Mouse (Mus musculus) embryonic facial prominence, embryonic 10.5 days (tissue): ENCODE measurements at regions not wholly inside any gene's neighbourhood (a gene's known extent, or its start where the extent isn't known, plus 50 kb on each side); places are given as distances from the start of the nearest gene placed in this dataset.
A peak's percentile ranks its signal among the peaks of the same experiment; 100 is the strongest.

Experiments
- DNase-seq: peaks from one replicate; pipeline ENCODE4 v3.0.0-alpha.2; 2017; ENCODE audit warnings: low spot score
- H3K27ac ChIP-seq: fragments of 300-500 bp; sonication (generic); replicated peaks from 2 replicates; pipeline ENCODE4 v1.5.1; 2016; ENCODE audit warnings: mild to moderate bottlenecking
- H3K27me3 ChIP-seq: fragments of 300-500 bp; sonication (generic); replicated peaks from 2 replicates; pipeline ENCODE4 v1.6.1; 2016; ENCODE audit warnings: low read depth, mild to moderate bottlenecking; ENCODE audit not compliant: poor library complexity, severe bottlenecking
- H3K36me3 ChIP-seq: fragments of 300-500 bp; sonication (generic); replicated peaks from 2 replicates; pipeline ENCODE4 v1.6.1; 2016; ENCODE audit warnings: mild to moderate bottlenecking, moderate library complexity
- H3K4me1 ChIP-seq: fragments of 300-500 bp; sonication (generic); 2 replicates; pipeline ENCODE4 v1.6.1; 2016
- H3K4me3 ChIP-seq: fragments of 300-500 bp; sonication (generic); 2 replicates; pipeline ENCODE4 v1.5.1; 2016; ENCODE audit warnings: mild to moderate bottlenecking, moderate library complexity
- H3K9me3 ChIP-seq: fragments of 300-500 bp; sonication (generic); 2 replicates; pipeline ENCODE4 v1.6.1; 2016; ENCODE audit warnings: mild to moderate bottlenecking
- WGBS: fragments of 180-500 bp; shearing (Covaris S2); methylation state at CpG from one replicate; pipeline ENCODE4 v1.1.7; 2016; 5-methylcytosine and 5-hydroxymethylcytosine counted together

GRCm38 (mm10) chr6:94994376-94994775 is 122.7 kb upstream of the Kbtbd8 start:
- Histone ChIP-seq H3K27me3 (no peaks in the 10 kb centered on the region), H3K36me3 (no peaks in the 10 kb centered on the region)
- WGBS = 92% methylated on average over 1 of the region's 1 CpGs

GRCm38 (mm10) chr6:94987427-94987826 is 129.6 kb upstream of the Kbtbd8 start:
- Histone ChIP-seq H3K27ac (no peak overlapping the region), H3K4me3 (no peak overlapping the region), H3K4me1 (peaks cover 6% of the 10 kb centered on the region; the same call in 1 of the 2 replicates), H3K36me3 (no peaks in the 10 kb centered on the region), H3K9me3 (no peaks in the 10 kb centered on the region), H3K27me3 (no peaks in the 10 kb centered on the region)
- peak; percentile 15 for DNase-seq
- 42% methylated on average over 5 of the region's 5 CpGs for WGBS

More at GRCm38 (mm10) chr6:94994376-94994775, 122.7 kb upstream of the Kbtbd8 start:
- H3K4me3 ChIP-seq = no peak overlapping the region
- no peaks in the 10 kb centered on the region for H3K9me3 ChIP-seq
- H3K4me1 ChIP-seq = no peaks in the 10 kb centered on the region
- no peak overlapping the region for H3K27ac ChIP-seq
- no peak for DNase-seq

- Histone ChIP-seq H3K4me1 (peaks cover 11% of the 10 kb centered on the region), H3K9me3 (no peaks in the 10 kb centered on the region), H3K27ac (no peak overlapping the region), H3K4me3 (no peak overlapping the region), H3K36me3 (no peaks in the 10 kb centered on the region), H3K27me3 (no peaks in the 10 kb centered on the region)
- WGBS = 28% methylated on average over 4 of the region's 4 CpGs
- DNase-seq = no peak
Observed at GRCm38 (mm10) chr6:94986346-94986745, 130.7 kb upstream of the Kbtbd8 start.

DNA sequence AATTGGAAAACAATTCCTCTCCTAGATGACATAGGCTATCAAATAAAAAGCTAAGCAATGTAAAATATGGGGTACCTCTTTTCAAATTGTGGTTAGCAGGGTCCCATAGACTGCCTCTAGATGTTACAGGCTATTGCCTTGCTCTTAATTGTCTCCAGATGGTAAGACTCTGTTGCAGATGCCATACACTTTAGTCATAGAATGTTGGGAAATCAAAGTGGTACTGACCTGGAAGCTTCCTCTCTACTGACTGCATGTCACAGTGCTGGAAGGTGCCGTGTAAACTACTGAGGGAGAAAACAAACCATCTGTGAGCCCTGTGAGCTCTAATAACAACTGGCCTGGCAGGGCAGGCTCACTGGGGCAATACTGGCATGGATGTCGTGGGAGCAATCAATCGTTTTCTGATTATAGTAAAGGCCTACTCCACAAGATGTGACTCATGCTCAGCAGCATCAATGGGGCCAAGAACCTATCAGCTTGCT is 132.6 kb upstream of the Kbtbd8 start:
- no peaks in the 10 kb centered on the region for H3K9me3 ChIP-seq
- no peaks in the 10 kb centered on the region for H3K27me3 ChIP-seq
- no peak overlapping the region for H3K4me3 ChIP-seq
- no peak overlapping the region for H3K27ac ChIP-seq
- WGBS = 78% methylated on average over 3 of the region's 3 CpGs
- DNase-seq = no peak
- no peaks in the 10 kb centered on the region for H3K36me3 ChIP-seq
- H3K4me1 ChIP-seq = peaks cover 11% of the 10 kb centered on the region

- DNase-seq = no peak
- H3K27me3 ChIP-seq = no peaks in the 10 kb centered on the region; the same call in 1 of the 2 replicates
- H3K4me3 ChIP-seq = no peak overlapping the region
- no peak overlapping the region for H3K27ac ChIP-seq
- no peaks in the 10 kb centered on the region for H3K9me3 ChIP-seq
- peaks cover 16% of the 10 kb centered on the region for H3K4me1 ChIP-seq
- H3K36me3 ChIP-seq = no peaks in the 10 kb centered on the region
- WGBS = 43% methylated on average over 5 of the region's 5 CpGs
Observed at GRCm38 (mm10) chr6:94968683-94969082, 148.4 kb upstream of the Kbtbd8 start.

GRCm38 (mm10) chr6:94966962-94967361 is 150.1 kb upstream of the Kbtbd8 start:
- no peaks in the 10 kb centered on the region for H3K36me3 ChIP-seq
- H3K9me3 ChIP-seq = no peaks in the 10 kb centered on the region
- no peaks in the 10 kb centered on the region; the same call in 1 of the 2 replicates for H3K27me3 ChIP-seq
- 16% methylated on average over 3 of the region's 3 CpGs for WGBS
- H3K4me1 ChIP-seq = peaks cover 29% of the 10 kb centered on the region
- no peak overlapping the region for H3K4me3 ChIP-seq
- H3K27ac ChIP-seq = peak overlapping the region; percentile 54; the same call in 1 of the 2 replicates
- peak; percentile 18 for DNase-seq

DNA sequence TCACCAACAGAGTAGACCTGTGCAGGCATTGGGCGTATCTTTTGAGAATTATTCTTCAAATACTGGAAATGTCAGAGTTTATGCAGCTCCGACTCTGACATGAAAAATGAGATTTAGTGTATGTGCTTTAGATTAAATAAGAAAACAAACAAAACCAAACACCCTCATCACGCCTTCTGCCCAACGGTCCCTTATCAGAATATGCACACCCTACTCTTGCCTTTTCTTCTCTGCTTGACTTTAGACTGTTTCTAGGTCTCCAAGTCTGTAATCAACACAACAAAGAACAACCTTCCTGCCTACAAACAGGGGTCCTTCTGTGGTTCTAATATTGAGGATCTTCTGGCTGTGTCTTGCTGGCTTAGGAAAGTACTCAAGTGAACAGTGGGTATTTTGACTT is 153.8 kb upstream of the Kbtbd8 start:
- no peak for DNase-seq
- H3K27ac ChIP-seq = no peak overlapping the region
- H3K4me3 ChIP-seq = no peak overlapping the region
- peaks cover 21% of the 10 kb centered on the region for H3K4me1 ChIP-seq
- H3K36me3 ChIP-seq = no peaks in the 10 kb centered on the region
- 78% methylated on average over 4 of the region's 4 CpGs for WGBS
- H3K27me3 ChIP-seq = no peaks in the 10 kb centered on the region; the same call in 1 of the 2 replicates
- H3K9me3 ChIP-seq = no peaks in the 10 kb centered on the region

GRCm38 (mm10) chr6:94962411-94963087 is 154.5 kb upstream of the Kbtbd8 start:
- H3K36me3 ChIP-seq = no peaks in the 10 kb centered on the region
- WGBS = 58% methylated on average over 7 of the region's 7 CpGs
- 0 out of 2 replicates have a peak overlapping the region, but pooled peaks have one; percentile 19 for H3K27ac ChIP-seq
- H3K9me3 ChIP-seq = no peaks in the 10 kb centered on the region
- no peak overlapping the region for H3K4me3 ChIP-seq
- no peaks in the 10 kb centered on the region; the same call in 1 of the 2 replicates for H3K27me3 ChIP-seq
- peaks cover 21% of the 10 kb centered on the region for H3K4me1 ChIP-seq
- peak; percentile 28 for DNase-seq

GRCm38 (mm10) chr6:94961821-94962220 is 155.2 kb upstream of the Kbtbd8 start:
- no peak for DNase-seq
- no peak overlapping the region for H3K27ac ChIP-seq
- 85% methylated on average over 1 of the region's 1 CpGs for WGBS
- no peaks in the 10 kb centered on the region for H3K36me3 ChIP-seq
- peaks cover 19% of the 10 kb centered on the region for H3K4me1 ChIP-seq
- H3K9me3 ChIP-seq = no peaks in the 10 kb centered on the region
- H3K27me3 ChIP-seq = no peaks in the 10 kb centered on the region; the same call in 1 of the 2 replicates
- H3K4me3 ChIP-seq = no peak overlapping the region

- 80% methylated on average over 6 of the region's 6 CpGs for WGBS
- no peak overlapping the region for H3K27ac ChIP-seq
- H3K9me3 ChIP-seq = peaks cover 5% of the 10 kb centered on the region; the same call in 1 of the 2 replicates
- no peaks in the 10 kb centered on the region for H3K27me3 ChIP-seq
- peaks cover 12% of the 10 kb centered on the region for H3K4me1 ChIP-seq
- no peak overlapping the region for H3K4me3 ChIP-seq
- no peak for DNase-seq
- H3K36me3 ChIP-seq = no peaks in the 10 kb centered on the region
Observed at GRCm38 (mm10) chr6:94957990-94958389, 159.1 kb upstream of the Kbtbd8 start.

- H3K9me3 ChIP-seq = peaks cover 5% of the 10 kb centered on the region; the same call in 1 of the 2 replicates
- no peak overlapping the region for H3K27ac ChIP-seq
- no peak overlapping the region for H3K4me3 ChIP-seq
- no peaks in the 10 kb centered on the region for H3K36me3 ChIP-seq
- 86% methylated on average over 6 of the region's 6 CpGs for whole genome bisulfite sequencing
- DNase-seq = no peak
- no peaks in the 10 kb centered on the region for H3K27me3 ChIP-seq
- peaks cover 4% of the 10 kb centered on the region for H3K4me1 ChIP-seq
Observed at GRCm38 (mm10) chr6:94957172-94957668, 159.8 kb upstream of the Kbtbd8 start.

GRCm38 (mm10) chr6:94954580-94954979 is 162.5 kb upstream of the Kbtbd8 start:
- Histone ChIP-seq H3K9me3 (peaks cover 5% of the 10 kb centered on the region; the same call in 1 of the 2 replicates), H3K4me3 (no peak overlapping the region), H3K27me3 (no peaks in the 10 kb centered on the region), H3K36me3 (no peaks in the 10 kb centered on the region), H3K27ac (no peak overlapping the region), H3K4me1 (peaks cover 12% of the 10 kb centered on the region)
- 85% methylated on average over 2 of the region's 2 CpGs for WGBS
- no peak for DNase-seq

GRCm38 (mm10) chr6:94953658-94954057 is 163.4 kb upstream of the Kbtbd8 start:
- Histone ChIP-seq H3K9me3 (peaks cover 5% of the 10 kb centered on the region; the same call in 1 of the 2 replicates), H3K4me1 (peaks cover 12% of the 10 kb centered on the region), H3K27me3 (no peaks in the 10 kb centered on the region), H3K27ac (no peak overlapping the region), H3K4me3 (no peak overlapping the region), H3K36me3 (no peaks in the 10 kb centered on the region)
- 86% methylated on average over 4 of the region's 4 CpGs for WGBS
- DNase-seq = no peak
